Mouse (Mus musculus): ENCODE measurements around the gene Gtsf1. TPM values are rescaled to one million over a fixed set of nuclear protein-coding genes. Genes with fewer than 3 reads are reported as not detected.
A peak's percentile ranks its signal among the peaks of the same experiment; 100 is the strongest.

The Gtsf1 gene
- polyA plus RNA-seq, 1 experiment from 2014 or later, result not detected

- Histone ChIP-seq H3K4me2 (replicated peaks; ENCODE audit: low read depth) (no peak overlapping the region), H3K9me3 (ENCODE audit: control insufficient read depth, low read length) (no peaks in the 10 kb centered on the region), H3K4me1 (replicated peaks; ENCODE audit: control insufficient read depth, insufficient read depth) (peaks cover 5% of the 10 kb centered on the region; the same call in 1 of the 2 replicates), H3K36me3 (ENCODE audit: control insufficient read depth, insufficient read depth, low read length) (no peaks in the 10 kb centered on the region), H3K4me3 (ENCODE audit: low read depth, low read length) (no peak overlapping the region), H3K27me3 (ENCODE audit: control insufficient read depth, insufficient read depth, low read length) (no peaks in the 10 kb centered on the region), H3K27ac (replicated peaks) (no peak overlapping the region), H3K9ac (ENCODE audit: low read length) (no peak overlapping the region)
- no peak for DNase-seq (ENCODE audit: low spot score)
- TF ChIP-seq CTCF (IDR thresholded peaks at IDR 0.05; ENCODE audit: low read depth) (no peak), EP300 (optimal IDR thresholded peaks at IDR 0.05) (no peak)
- no peak for ATAC-seq (ENCODE audit: low FRiP score, low TSS enrichment)
- 79% methylated on average over 6 of the region's 7 CpGs for WGBS
Observed at GRCm38 (mm10) chr15:103362333-103362732, 67.9 kb downstream of the Gtsf1 start.

- Histone ChIP-seq H3K36me3 (ENCODE audit: control insufficient read depth, insufficient read depth, low read length) (no peaks in the 10 kb centered on the region; the same call in 1 of the 2 replicates), H3K4me1 (replicated peaks; ENCODE audit: control insufficient read depth, insufficient read depth) (peaks cover 2% of the 10 kb centered on the region; the same call in 1 of the 2 replicates), H3K4me2 (replicated peaks; ENCODE audit: low read depth) (no peak overlapping the region), H3K27ac (replicated peaks) (no peak overlapping the region), H3K4me3 (ENCODE audit: low read depth, low read length) (no peak overlapping the region), H3K27me3 (ENCODE audit: control insufficient read depth, insufficient read depth, low read length) (no peaks in the 10 kb centered on the region), H3K9ac (ENCODE audit: low read length) (no peak overlapping the region), H3K9me3 (ENCODE audit: control insufficient read depth, low read length) (no peaks in the 10 kb centered on the region)
- WGBS, result 63% methylated on average over 1 of the region's 1 CpGs
- no peak for TF ChIP-seq EP300 (optimal IDR thresholded peaks at IDR 0.05)
- no peak for TF ChIP-seq CTCF (IDR thresholded peaks at IDR 0.05; ENCODE audit: low read depth)
- ATAC-seq (ENCODE audit: low FRiP score, low TSS enrichment), result no peak
- DNase-seq (ENCODE audit: low spot score), result no peak
Observed at GRCm38 (mm10) chr15:103361269-103361668, 69.0 kb downstream of the Gtsf1 start.

DNA sequence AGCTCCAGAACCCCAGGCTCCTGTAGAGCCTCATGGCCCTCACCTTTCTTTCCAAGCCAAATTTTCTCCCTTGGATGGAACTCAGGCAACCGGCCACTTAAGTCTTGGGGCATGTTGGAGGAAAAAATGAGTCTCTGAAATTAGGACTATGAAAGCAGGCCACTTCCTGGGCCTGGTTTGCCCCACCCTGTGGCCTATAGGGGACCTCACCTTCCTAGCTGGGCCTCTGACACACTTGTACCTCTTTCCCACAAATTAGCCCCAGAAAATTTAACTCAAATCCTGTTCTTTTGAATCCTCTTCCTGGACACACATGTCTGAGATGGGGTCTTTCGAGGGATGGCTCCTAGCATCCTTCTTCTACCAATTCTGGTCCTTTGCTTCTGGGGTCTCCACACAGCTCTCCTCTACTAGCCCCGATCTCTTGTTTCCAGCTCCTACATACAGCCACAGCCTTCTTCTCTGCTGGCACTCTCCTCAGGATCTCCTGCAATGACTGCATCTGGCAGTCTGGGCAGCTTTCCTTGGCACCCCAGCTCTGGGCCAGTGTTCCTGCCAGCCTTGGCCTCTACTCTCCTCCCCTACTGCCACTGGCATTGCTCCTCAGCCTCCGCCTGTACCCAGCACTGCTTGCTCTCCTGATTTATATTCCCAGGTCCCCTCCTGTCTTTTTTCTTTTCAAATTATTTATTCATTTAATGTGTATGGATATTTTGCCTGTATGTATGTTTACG, 70.2 kb downstream of the Gtsf1 start:
- no peak for DNase-seq (ENCODE audit: low spot score)
- Histone ChIP-seq H3K9ac (ENCODE audit: low read length) (no peak overlapping the region), H3K4me1 (replicated peaks; ENCODE audit: control insufficient read depth, insufficient read depth) (peaks cover 2% of the 10 kb centered on the region; the same call in 1 of the 2 replicates), H3K36me3 (ENCODE audit: control insufficient read depth, insufficient read depth, low read length) (peaks cover 5% of the 10 kb centered on the region; the same call in 1 of the 2 replicates), H3K27me3 (ENCODE audit: control insufficient read depth, insufficient read depth, low read length) (no peaks in the 10 kb centered on the region), H3K4me3 (ENCODE audit: low read depth, low read length) (no peak overlapping the region), H3K9me3 (ENCODE audit: control insufficient read depth, low read length) (no peaks in the 10 kb centered on the region), H3K27ac (replicated peaks) (no peak overlapping the region), H3K4me2 (replicated peaks; ENCODE audit: low read depth) (no peak overlapping the region)
- WGBS, result 80% methylated on average over 5 of the region's 5 CpGs
- ATAC-seq (ENCODE audit: low FRiP score, low TSS enrichment), result no peak
- no peak for TF ChIP-seq CTCF (IDR thresholded peaks at IDR 0.05; ENCODE audit: low read depth)
- TF ChIP-seq EP300 (optimal IDR thresholded peaks at IDR 0.05), result no peak

GRCm38 (mm10) chr15:103359122-103359510, 71.2 kb downstream of the Gtsf1 start:
- Histone ChIP-seq H3K36me3 (ENCODE audit: control insufficient read depth, insufficient read depth, low read length) (peaks cover 5% of the 10 kb centered on the region; the same call in 1 of the 2 replicates), H3K27ac (replicated peaks) (peak overlapping the region; percentile 35; the same call in 1 of the 2 replicates), H3K4me2 (replicated peaks; ENCODE audit: low read depth) (no peak overlapping the region), H3K9me3 (ENCODE audit: control insufficient read depth, low read length) (no peaks in the 10 kb centered on the region), H3K9ac (ENCODE audit: low read length) (no peak overlapping the region), H3K4me1 (replicated peaks; ENCODE audit: control insufficient read depth, insufficient read depth) (0 out of 2 replicates have a peak, but pooled peaks cover 2% of the 10 kb centered on the region), H3K4me3 (ENCODE audit: low read depth, low read length) (no peak overlapping the region), H3K27me3 (ENCODE audit: control insufficient read depth, insufficient read depth, low read length) (no peaks in the 10 kb centered on the region)
- TF ChIP-seq EP300 (optimal IDR thresholded peaks at IDR 0.05), result no peak
- no peak for TF ChIP-seq CTCF (IDR thresholded peaks at IDR 0.05; ENCODE audit: low read depth)
- WGBS, result 65% methylated on average over 1 of the region's 1 CpGs
- DNase-seq (ENCODE audit: low spot score) (no peak), ATAC-seq (ENCODE audit: low FRiP score, low TSS enrichment) (no peak)

GRCm38 (mm10) chr15:103358278-103359121, 71.8 kb downstream of the Gtsf1 start:
- TF ChIP-seq CTCF (IDR thresholded peaks at IDR 0.05; ENCODE audit: low read depth), result no peak
- no peak for TF ChIP-seq EP300 (optimal IDR thresholded peaks at IDR 0.05)
- ATAC-seq (ENCODE audit: low FRiP score, low TSS enrichment), result peak; percentile 50
- Histone ChIP-seq H3K9me3 (ENCODE audit: control insufficient read depth, low read length) (no peaks in the 10 kb centered on the region), H3K27me3 (ENCODE audit: control insufficient read depth, insufficient read depth, low read length) (no peaks in the 10 kb centered on the region), H3K4me1 (replicated peaks; ENCODE audit: control insufficient read depth, insufficient read depth) (0 out of 2 replicates have a peak, but pooled peaks cover 2% of the 10 kb centered on the region), H3K27ac (replicated peaks) (0 out of 2 replicates have a peak overlapping the region, but pooled peaks have one; percentile 35), H3K36me3 (ENCODE audit: control insufficient read depth, insufficient read depth, low read length) (peaks cover 7% of the 10 kb centered on the region; the same call in 1 of the 2 replicates), H3K4me3 (ENCODE audit: low read depth, low read length) (no peak overlapping the region), H3K4me2 (replicated peaks; ENCODE audit: low read depth) (no peak overlapping the region), H3K9ac (ENCODE audit: low read length) (no peak overlapping the region)
- no peak for DNase-seq (ENCODE audit: low spot score)
- 46% methylated on average over 4 of the region's 4 CpGs for WGBS
